Mouse (Mus musculus): ENCODE results near the gene Myg1.
A peak's percentile ranks its signal among the peaks of the same experiment; 100 is the strongest.

GRCm38 (mm10) chr15:102350138-102350941, 18.8 kb downstream of the Myg1 start, which contains the start of gene Aaas:
- TF ChIP-seq POLR2A (IDR thresholded peaks at IDR 0.05; ENCODE audit: insufficient read length, low read depth), result peak; percentile 75
- no peak for TF ChIP-seq USF1 (IDR thresholded peaks at IDR 0.05; ENCODE audit: low read depth)
- peak; percentile 77 for TF ChIP-seq POLR2AphosphoS2 (IDR thresholded peaks at IDR 0.05; ENCODE audit: insufficient read length, low read depth)
- peak in 1 of 3 experiments; percentile 42 for TF ChIP-seq MYOG (IDR thresholded peaks at IDR 0.05; ENCODE audit: control insufficient read depth in 1 of 3, insufficient read depth in 1 of 3, insufficient read length in 2 of 3, low read depth in 2 of 3)
- TF ChIP-seq E2F4 (IDR thresholded peaks at IDR 0.05; ENCODE audit: insufficient read depth), result peak; percentile 99
- no peak for TF ChIP-seq MYOD1 (IDR thresholded peaks at IDR 0.05; ENCODE audit: control insufficient read depth in 1 of 3, insufficient read length in 2 of 3, low read depth in 2 of 3)
- no peak for TF ChIP-seq TCF12 (IDR thresholded peaks at IDR 0.05; ENCODE audit: insufficient read depth, poor library complexity, severe bottlenecking)
- peak; percentile 50 for TF ChIP-seq MAX (IDR thresholded peaks at IDR 0.05; ENCODE audit: low read depth)
- TF ChIP-seq CEBPB (IDR thresholded peaks at IDR 0.05; ENCODE audit: insufficient read depth, poor library complexity, severe bottlenecking), result no peak
- peak; percentile 77 for TF ChIP-seq SRF (IDR thresholded peaks at IDR 0.05; ENCODE audit: control insufficient read depth, insufficient read length, low read depth)
- TF ChIP-seq REST (IDR thresholded peaks at IDR 0.05; ENCODE audit: insufficient read depth, insufficient read length), result no peak

Data from myocyte (in vitro differentiated cells).